Mouse (Mus musculus) midbrain, embryonic 12.5 days (tissue): ENCODE results near the gene Onecut1. TPM values are rescaled to one million over a fixed set of nuclear protein-coding genes. Genes with fewer than 3 reads are reported as not detected.

ENCODE experiments used
- ATAC-seq: fragments of 200-750 bp; cut with Nextera tagmentation; 2 replicates; pipeline ENCODE4 v1.8.0; 2017; ENCODE audit warnings: low read depth, moderate TSS enrichment, moderate library complexity; ENCODE audit not compliant: low FRiP score
- H3K27ac ChIP-seq: fragments of 300-500 bp; sonication (generic); replicated peaks from 2 replicates; pipeline ENCODE4 v1.5.1; 2016; ENCODE audit warnings: mild to moderate bottlenecking
- H3K27me3 ChIP-seq: fragments of 300-500 bp; sonication (generic); 2 replicates; pipeline ENCODE4 v1.6.1; 2016; ENCODE audit warnings: mild to moderate bottlenecking
- H3K36me3 ChIP-seq: fragments of 300-500 bp; sonication (generic); 2 replicates; pipeline ENCODE4 v1.6.1; 2016
- H3K4me1 ChIP-seq: fragments of 300-500 bp; sonication (generic); 2 replicates; pipeline ENCODE4 v1.6.1; 2016
- H3K4me2 ChIP-seq: fragments of 300-500 bp; sonication (generic); replicated peaks from 2 replicates; pipeline ENCODE4 v1.6.1; 2016; ENCODE audit warnings: mild to moderate bottlenecking, moderate library complexity
- H3K4me3 ChIP-seq: fragments of 300-500 bp; sonication (generic); 2 replicates; pipeline ENCODE4 v1.5.1; 2016; ENCODE audit warnings: mild to moderate bottlenecking
- H3K9ac ChIP-seq: fragments of 300-500 bp; sonication (generic); replicated peaks from 2 replicates; pipeline ENCODE4 v1.6.1; 2016; ENCODE audit warnings: mild to moderate bottlenecking, moderate library complexity
- H3K9me3 ChIP-seq: fragments of 300-500 bp; sonication (generic); 2 replicates; pipeline ENCODE4 v1.6.1; 2016; ENCODE audit warnings: mild to moderate bottlenecking
- WGBS: fragments of 180-500 bp; shearing (Covaris S2); methylation state at CpG from one replicate; pipeline ENCODE4 v1.1.7; 2016; 5-methylcytosine and 5-hydroxymethylcytosine counted together
- polyA plus RNA-seq: library from polyadenylated mRNA; unstranded; fragments of >200 nt; fragmentation: Nextera tagmentation; extraction: Ambion mirVana; gene quantifications from 2 replicates; pipeline ENCODE4 v1.2.1, GENCODE M21; 2016

The Onecut1 gene
- polyA plus RNA-seq, 1 experiment from 2014 or later = 18.0 TPM

GRCm38 (mm10) chr9:74851601-74852000 lies 10.1 kb upstream of the Onecut1 start:
- H3K9ac ChIP-seq = no peak overlapping the region
- peak overlapping the region; percentile 92 for H3K4me2 ChIP-seq
- H3K4me3 ChIP-seq = peak overlapping the region; percentile 9; the same call in 1 of the 2 replicates
- no peaks in the 10 kb centered on the region for H3K36me3 ChIP-seq
- H3K4me1 ChIP-seq = peaks cover 24% of the 10 kb centered on the region
- 0 out of 2 replicates have a peak overlapping the region, but pooled peaks have one; percentile 26 for H3K27ac ChIP-seq
- H3K27me3 ChIP-seq = peaks cover 97% of the 10 kb centered on the region
- WGBS = 4% methylated on average over 5 of the region's 5 CpGs
- no peaks in the 10 kb centered on the region for H3K9me3 ChIP-seq
- ATAC-seq = no peak

GRCm38 (mm10) chr9:74852361-74852760 lies 9.4 kb upstream of the Onecut1 start:
- H3K4me3 ChIP-seq = peak overlapping the region; percentile 9; the same call in 1 of the 2 replicates
- no peak overlapping the region for H3K27ac ChIP-seq
- no peak overlapping the region for H3K9ac ChIP-seq
- no peak for ATAC-seq
- peak overlapping the region; percentile 24 for H3K4me2 ChIP-seq
- H3K36me3 ChIP-seq = no peaks in the 10 kb centered on the region
- H3K27me3 ChIP-seq = peaks cover 97% of the 10 kb centered on the region
- peaks cover 16% of the 10 kb centered on the region for H3K4me1 ChIP-seq
- WGBS = 3% methylated on average over 4 of the region's 4 CpGs
- no peaks in the 10 kb centered on the region for H3K9me3 ChIP-seq

- Histone ChIP-seq H3K27ac (no peak overlapping the region), H3K36me3 (no peaks in the 10 kb centered on the region), H3K4me1 (peaks cover 13% of the 10 kb centered on the region), H3K4me3 (peak overlapping the region; percentile 15; the same call in 1 of the 2 replicates), H3K9ac (0 out of 2 replicates have a peak overlapping the region, but pooled peaks have one; percentile 12), H3K27me3 (peaks cover 97% of the 10 kb centered on the region), H3K4me2 (peak overlapping the region; percentile 29), H3K9me3 (no peaks in the 10 kb centered on the region)
- no peak for ATAC-seq
- WGBS = 2% methylated on average over 28 of the region's 28 CpGs
These were observed 8.3 kb upstream of the Onecut1 start for GRCm38 (mm10) chr9:74853191-74854072.

GRCm38 (mm10) chr9:74854073-74854591 lies 7.6 kb upstream of the Onecut1 start:
- H3K9ac ChIP-seq = 0 out of 2 replicates have a peak overlapping the region, but pooled peaks have one; percentile 24

GRCm38 (mm10) chr9:74855446-74855845 lies 6.3 kb upstream of the Onecut1 start:
- H3K4me1 ChIP-seq = 0 out of 2 replicates have a peak, but pooled peaks cover under 1% of the 10 kb centered on the region
- H3K27ac ChIP-seq = no peak overlapping the region
- peaks cover 96% of the 10 kb centered on the region for H3K27me3 ChIP-seq
- no peak overlapping the region for H3K4me2 ChIP-seq
- no peaks in the 10 kb centered on the region for H3K9me3 ChIP-seq
- 5% methylated on average over 4 of the region's 4 CpGs for WGBS
- no peak overlapping the region for H3K9ac ChIP-seq
- H3K36me3 ChIP-seq = no peaks in the 10 kb centered on the region
- H3K4me3 ChIP-seq = no peak overlapping the region
- no peak for ATAC-seq

More at GRCm38 (mm10) chr9:74854073-74854591, 7.6 kb upstream of the Onecut1 start:
- Histone ChIP-seq H3K4me3 (peak overlapping the region; percentile 15), H3K27ac (peak overlapping the region; percentile 22; the same call in 1 of the 2 replicates), H3K9me3 (no peaks in the 10 kb centered on the region), H3K36me3 (no peaks in the 10 kb centered on the region), H3K27me3 (peaks cover 97% of the 10 kb centered on the region), H3K4me2 (peak overlapping the region; percentile 29), H3K4me1 (peaks cover 6% of the 10 kb centered on the region)
- WGBS = under 1% methylated on average over 25 of the region's 25 CpGs
- ATAC-seq = peak; percentile 24; the same call in 1 of the 2 replicates

GRCm38 (mm10) chr9:74856578-74857507 lies 4.9 kb upstream of the Onecut1 start:
- no peak overlapping the region for H3K27ac ChIP-seq
- H3K9ac ChIP-seq = no peak overlapping the region
- H3K4me1 ChIP-seq = peaks cover 11% of the 10 kb centered on the region; the same call in 1 of the 2 replicates
- no peaks in the 10 kb centered on the region for H3K36me3 ChIP-seq
- no peaks in the 10 kb centered on the region for H3K9me3 ChIP-seq
- no peak overlapping the region for H3K4me2 ChIP-seq
- no peak for ATAC-seq
- H3K4me3 ChIP-seq = no peak overlapping the region
- peaks cover 96% of the 10 kb centered on the region for H3K27me3 ChIP-seq
- WGBS = under 1% methylated on average over 28 of the region's 28 CpGs

GRCm38 (mm10) chr9:74857508-74857840 lies 4.2 kb upstream of the Onecut1 start:
- H3K9me3 ChIP-seq = no peaks in the 10 kb centered on the region
- 2% methylated on average over 7 of the region's 7 CpGs for WGBS
- H3K9ac ChIP-seq = no peak overlapping the region
- H3K27ac ChIP-seq = no peak overlapping the region
- ATAC-seq = no peak
- peaks cover 15% of the 10 kb centered on the region for H3K4me1 ChIP-seq
- no peak overlapping the region for H3K4me2 ChIP-seq
- H3K36me3 ChIP-seq = no peaks in the 10 kb centered on the region
- H3K4me3 ChIP-seq = no peak overlapping the region
- H3K27me3 ChIP-seq = peaks cover 95% of the 10 kb centered on the region

- ATAC-seq = no peak
- WGBS = 6% methylated on average over 5 of the region's 5 CpGs
- Histone ChIP-seq H3K27me3 (peaks cover 95% of the 10 kb centered on the region), H3K36me3 (no peaks in the 10 kb centered on the region), H3K4me2 (no peak overlapping the region), H3K27ac (no peak overlapping the region), H3K4me3 (no peak overlapping the region), H3K4me1 (peaks cover 22% of the 10 kb centered on the region), H3K9me3 (no peaks in the 10 kb centered on the region), H3K9ac (no peak overlapping the region)
These were observed 3.6 kb upstream of the Onecut1 start for GRCm38 (mm10) chr9:74858111-74858510.

GRCm38 (mm10) chr9:74860461-74860860 lies 1.3 kb upstream of the Onecut1 start:
- no peaks in the 10 kb centered on the region for H3K36me3 ChIP-seq
- peaks cover 32% of the 10 kb centered on the region for H3K4me1 ChIP-seq
- ATAC-seq = peak; percentile 13; the same call in 1 of the 2 replicates
- H3K4me2 ChIP-seq = peak overlapping the region; percentile 86
- WGBS = 3% methylated on average over 18 of the region's 18 CpGs
- H3K9me3 ChIP-seq = no peaks in the 10 kb centered on the region
- peaks cover 96% of the 10 kb centered on the region for H3K27me3 ChIP-seq
- peak overlapping the region; percentile 12; the same call in 1 of the 2 replicates for H3K27ac ChIP-seq
- peak overlapping the region; percentile 9; the same call in 1 of the 2 replicates for H3K4me3 ChIP-seq
- no peak overlapping the region; the same call in 1 of the 2 replicates for H3K9ac ChIP-seq

- Histone ChIP-seq H3K9ac (peak overlapping the region; percentile 77), H3K4me2 (peak overlapping the region; percentile 86), H3K27ac (peak overlapping the region; percentile 87), H3K4me3 (peak overlapping the region; percentile 61), H3K27me3 (peaks cover 96% of the 10 kb centered on the region), H3K36me3 (no peaks in the 10 kb centered on the region), H3K9me3 (no peaks in the 10 kb centered on the region), H3K4me1 (peaks cover 39% of the 10 kb centered on the region)
- 1% methylated on average over 48 of the region's 48 CpGs for WGBS
- peak; percentile 17 for ATAC-seq
These were observed 517 bp downstream of the Onecut1 start for GRCm38 (mm10) chr9:74862096-74862780.
